ENCODE assay signal across 23 mouse cellular contexts in the genomic region with DNA sequence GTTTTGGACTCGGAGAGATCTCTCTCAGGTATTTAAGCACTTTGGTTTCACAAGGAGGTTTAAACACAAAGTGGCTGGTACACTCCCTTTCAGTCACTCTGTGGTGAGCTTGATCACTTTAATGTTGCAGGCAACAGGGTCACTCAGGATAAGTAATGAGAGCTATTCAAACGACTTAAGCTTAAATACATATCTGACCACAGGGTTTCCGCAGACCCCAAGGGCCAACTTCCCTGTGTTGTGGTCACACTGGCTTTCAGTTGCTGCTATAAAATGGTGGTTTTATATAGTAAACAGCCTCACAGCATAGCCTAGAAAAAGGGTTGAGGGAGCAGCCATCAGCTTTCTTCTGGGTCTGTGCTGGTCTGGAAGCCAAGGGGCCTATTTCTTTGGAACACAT.
A peak's percentile ranks its signal among the peaks of the same experiment; 100 is the strongest.
DNase-seq lines count a peak whose midpoint lies in the region; ATAC-seq and TF ChIP-seq lines count a peak whose summit lies in the region.
"Had no signal": no experiment of that assay in that cellular context is flagged by ENCODE, and none has a peak within 500 bp of the region (broad histone marks: within the 10 kb centered on the region; RNA-seq: fewer than 3 reads in every experiment).

No protein-coding gene starts in this region.

- H3K9ac ChIP-seq in forebrain, postnatal 0 days = no peak overlapping the region
- no peak overlapping the region for H3K9ac ChIP-seq in forebrain, embryonic 15.5 days (replicated peaks)
- no peak overlapping the region for H3K9ac ChIP-seq in midbrain, embryonic 11.5 days (ENCODE audit: low read length)
- H3K9ac ChIP-seq in midbrain, embryonic 16.5 days (ENCODE audit: low read depth, low read length) = no peak overlapping the region
- H3K9ac ChIP-seq: embryonic facial prominence, embryonic 12.5 days; embryonic facial prominence, embryonic 15.5 days; forebrain, embryonic 12.5 days had no signal

- ATAC-seq in forebrain, postnatal 0 days = no peak
- no peak for ATAC-seq in forebrain, embryonic 15.5 days (replicated peaks)
- no peak for ATAC-seq in midbrain, embryonic 11.5 days (ENCODE audit: low FRiP score)
- ATAC-seq in midbrain, embryonic 16.5 days = no peak
- peak; percentile 59 for ATAC-seq in granulocyte monocyte progenitor cell, adult 5-6 weeks (replicated peaks; ENCODE audit: poor library complexity, severe bottlenecking)
- peak; percentile 37; the same call in 1 of the 2 replicates for ATAC-seq in megakaryocyte progenitor cell, adult 5-6 weeks (replicated peaks; ENCODE audit: poor library complexity)
- ATAC-seq: forebrain, embryonic 14.5 days had no signal

- no peaks in the 10 kb centered on the region for H3K4me1 ChIP-seq in forebrain, postnatal 0 days (ENCODE audit: insufficient read depth)
- H3K4me1 ChIP-seq in forebrain, embryonic 15.5 days = no peaks in the 10 kb centered on the region
- H3K4me1 ChIP-seq in midbrain, embryonic 11.5 days (ENCODE audit: control insufficient read depth, insufficient read depth, low read length) = no peaks in the 10 kb centered on the region; the same call in 1 of the 2 replicates
- H3K4me1 ChIP-seq in midbrain, embryonic 16.5 days (ENCODE audit: control insufficient read depth, insufficient read depth, low read length) = no peaks in the 10 kb centered on the region
- H3K4me1 ChIP-seq: embryonic facial prominence, embryonic 12.5 days; embryonic facial prominence, embryonic 15.5 days; forebrain, embryonic 12.5 days had no signal

- no peaks in the 10 kb centered on the region for H3K27me3 ChIP-seq in forebrain, postnatal 0 days (ENCODE audit: insufficient read depth, low read length)
- H3K27me3 ChIP-seq in forebrain, embryonic 15.5 days = no peaks in the 10 kb centered on the region
- no peaks in the 10 kb centered on the region for H3K27me3 ChIP-seq in midbrain, embryonic 11.5 days (ENCODE audit: control insufficient read depth, insufficient read depth, low read length)
- H3K27me3 ChIP-seq in midbrain, embryonic 16.5 days (ENCODE audit: control insufficient read depth, insufficient read depth, low read depth, low read length) = no peaks in the 10 kb centered on the region
- H3K27me3 ChIP-seq: embryonic facial prominence, embryonic 15.5 days; forebrain, embryonic 12.5 days had no signal

- no peak for DNase-seq in forebrain, postnatal 0 days
- DNase-seq in midbrain, embryonic 11.5 days (ENCODE audit: low spot score, missing footprints) = peak; percentile 66
- no peak for DNase-seq in cerebellum, adult 11 months
- DNase-seq in layer of hippocampus, postnatal 25 days (ENCODE audit: extremely low spot score in 1 of 2, low spot score in 1 of 2) = no peak
- DNase-seq: adrenal gland, adult 2 months; adrenal gland, postnatal 10 days; adrenal gland, postnatal 25 days; cerebellum, adult 11-12 months; cerebellum, adult 2 months; cerebellum, adult 9-10 months; cerebellum, postnatal 10 days; cerebellum, postnatal 25 days; embryo, embryonic 11 days had no signal

- TF ChIP-seq CTCF in forebrain, postnatal 0 days (IDR thresholded peaks at IDR 0.05; ENCODE audit: low read depth) = no peak

- 54% methylated on average over 3 of the region's 3 CpGs for WGBS in forebrain, postnatal 0 days
- WGBS in forebrain, embryonic 15.5 days = 56% methylated on average over 3 of the region's 3 CpGs
- WGBS in midbrain, embryonic 11.5 days = 80% methylated on average over 3 of the region's 3 CpGs
- WGBS in midbrain, embryonic 16.5 days = 54% methylated on average over 3 of the region's 3 CpGs

- no peak overlapping the region for H3K4me2 ChIP-seq in forebrain, postnatal 0 days (ENCODE audit: low read depth)
- no peak overlapping the region for H3K4me2 ChIP-seq in forebrain, embryonic 15.5 days (replicated peaks)
- no peak overlapping the region for H3K4me2 ChIP-seq in midbrain, embryonic 11.5 days
- H3K4me2 ChIP-seq in midbrain, embryonic 16.5 days (ENCODE audit: low read length) = no peak overlapping the region
- H3K4me2 ChIP-seq: embryonic facial prominence, embryonic 12.5 days; embryonic facial prominence, embryonic 15.5 days; forebrain, embryonic 12.5 days had no signal

- no peaks in the 10 kb centered on the region for H3K9me3 ChIP-seq in forebrain, postnatal 0 days (ENCODE audit: low read length)
- H3K9me3 ChIP-seq in forebrain, embryonic 15.5 days = no peaks in the 10 kb centered on the region
- H3K9me3 ChIP-seq in midbrain, embryonic 11.5 days (ENCODE audit: control insufficient read depth, low read length) = no peaks in the 10 kb centered on the region
- H3K9me3 ChIP-seq in midbrain, embryonic 16.5 days (replicated peaks; ENCODE audit: control insufficient read depth, low read length, poor library complexity, severe bottlenecking) = no peaks in the 10 kb centered on the region
- H3K9me3 ChIP-seq: embryonic facial prominence, embryonic 12.5 days; embryonic facial prominence, embryonic 15.5 days; forebrain, embryonic 10.5 days; forebrain, embryonic 12.5 days had no signal

- H3K4me3 ChIP-seq in forebrain, postnatal 0 days (ENCODE audit: low read depth, low read length) = no peak overlapping the region
- H3K4me3 ChIP-seq in forebrain, embryonic 15.5 days = no peak overlapping the region
- H3K4me3 ChIP-seq in midbrain, embryonic 11.5 days (ENCODE audit: low read depth, low read length) = no peak overlapping the region
- H3K4me3 ChIP-seq in midbrain, embryonic 16.5 days (ENCODE audit: low read depth, low read length) = no peak overlapping the region
- H3K4me3 ChIP-seq: embryonic facial prominence, embryonic 12.5 days; embryonic facial prominence, embryonic 15.5 days; erythroblast, embryonic 14.5 days; forebrain, embryonic 10.5 days; forebrain, embryonic 12.5 days had no signal

- peak overlapping the region; percentile 35; the same call in 1 of the 2 replicates for H3K27ac ChIP-seq in forebrain, postnatal 0 days (ENCODE audit: low read depth, low read length)
- no peak overlapping the region for H3K27ac ChIP-seq in forebrain, embryonic 15.5 days (replicated peaks)
- no peak overlapping the region for H3K27ac ChIP-seq in midbrain, embryonic 11.5 days (ENCODE audit: low read depth, low read length)
- no peak overlapping the region for H3K27ac ChIP-seq in midbrain, embryonic 16.5 days (ENCODE audit: low read length)
- H3K27ac ChIP-seq: embryonic facial prominence, embryonic 12.5 days; embryonic facial prominence, embryonic 15.5 days; forebrain, embryonic 10.5 days; forebrain, embryonic 12.5 days had no signal

- H3K36me3 ChIP-seq in forebrain, postnatal 0 days (ENCODE audit: insufficient read depth) = no peaks in the 10 kb centered on the region
- H3K36me3 ChIP-seq in forebrain, embryonic 15.5 days = no peaks in the 10 kb centered on the region
- H3K36me3 ChIP-seq in midbrain, embryonic 11.5 days (ENCODE audit: control insufficient read depth, insufficient read depth, low read length) = no peaks in the 10 kb centered on the region
- no peaks in the 10 kb centered on the region for H3K36me3 ChIP-seq in midbrain, embryonic 16.5 days (ENCODE audit: control insufficient read depth, insufficient read depth, low read length)
- H3K36me3 ChIP-seq: embryonic facial prominence, embryonic 12.5 days; embryonic facial prominence, embryonic 15.5 days; forebrain, embryonic 10.5 days; forebrain, embryonic 12.5 days had no signal

Comparison
In these comparisons a context has a peak if more than half of its experiments do, and no peak if none do; other contexts are left out.
1. ATAC-seq: peak in granulocyte monocyte progenitor cell, adult 5-6 weeks (single experiment) and megakaryocyte progenitor cell, adult 5-6 weeks (single experiment); none in forebrain, postnatal 0 days (single experiment), forebrain, embryonic 15.5 days (single experiment), midbrain, embryonic 11.5 days (single experiment) and midbrain, embryonic 16.5 days (single experiment).